ENCODE assay signal across 8 mouse cellular contexts in genomic region chr7:30589435-30590301, GRCm38 (mm10). TPM values are rescaled to one million over a fixed set of nuclear protein-coding genes. Genes with fewer than 3 reads are reported as not detected.
DNase-seq lines count a peak whose midpoint lies in the region; ATAC-seq and TF ChIP-seq lines count a peak whose summit lies in the region.

No protein-coding gene starts in this region.

- WGBS in embryonic facial prominence, embryonic 13.5 days = 26% methylated on average over 40 of the region's 40 CpGs
- WGBS in limb, embryonic 12.5 days = 28% methylated on average over 40 of the region's 40 CpGs
- WGBS in midbrain, embryonic 14.5 days = 30% methylated on average over 40 of the region's 40 CpGs
- WGBS in spleen, adult 2 months = 32% methylated on average over 40 of the region's 40 CpGs

- no peak for TF ChIP-seq POLR2A in spleen, adult 2 months (IDR thresholded peaks at IDR 0.05; ENCODE audit: low read depth, low read length)

- H3K4me2 ChIP-seq in embryonic facial prominence, embryonic 13.5 days = peak overlapping the region; percentile 84
- H3K4me2 ChIP-seq in limb, embryonic 12.5 days = peak overlapping the region; percentile 94
- peak overlapping the region; percentile 72 for H3K4me2 ChIP-seq in midbrain, embryonic 14.5 days (ENCODE audit: low read length)

- peak; percentile 59; the same call in 1 of the 2 replicates for ATAC-seq in embryonic facial prominence, embryonic 13.5 days (ENCODE audit: insufficient number of reproducible peaks, insufficient read depth, low FRiP score, low TSS enrichment, low read depth)
- ATAC-seq in limb, embryonic 12.5 days (ENCODE audit: insufficient number of reproducible peaks, insufficient read depth, low FRiP score, low TSS enrichment, low read depth) = peak; percentile 64
- peak; percentile 65 for ATAC-seq in midbrain, embryonic 14.5 days (ENCODE audit: low FRiP score, low TSS enrichment)

- H3K4me1 ChIP-seq in embryonic facial prominence, embryonic 13.5 days = peaks cover 19% of the 10 kb centered on the region
- H3K4me1 ChIP-seq in limb, embryonic 12.5 days (replicated peaks) = peaks cover 20% of the 10 kb centered on the region
- H3K4me1 ChIP-seq in midbrain, embryonic 14.5 days (ENCODE audit: control insufficient read depth, insufficient read depth, low read length) = peaks cover 10% of the 10 kb centered on the region
- H3K4me1 ChIP-seq in spleen, adult 2 months (ENCODE audit: control insufficient read depth, insufficient read depth, insufficient read length) = peaks cover 17% of the 10 kb centered on the region

- H3K9me3 ChIP-seq in embryonic facial prominence, embryonic 13.5 days = no peaks in the 10 kb centered on the region
- H3K9me3 ChIP-seq in limb, embryonic 12.5 days = no peaks in the 10 kb centered on the region
- H3K9me3 ChIP-seq in midbrain, embryonic 14.5 days (ENCODE audit: control insufficient read depth, low read length) = no peaks in the 10 kb centered on the region

- H3K27ac ChIP-seq in embryonic facial prominence, embryonic 13.5 days = peak overlapping the region; percentile 92
- H3K27ac ChIP-seq in limb, embryonic 12.5 days = peak overlapping the region; percentile 92
- peak overlapping the region; percentile 94 for H3K27ac ChIP-seq in midbrain, embryonic 14.5 days (replicated peaks; ENCODE audit: low read depth, low read length)
- H3K27ac ChIP-seq in spleen, adult 2 months (ENCODE audit: insufficient read depth, low read length) = peak overlapping the region; percentile 77

- peak overlapping the region; percentile 99 for H3K9ac ChIP-seq in embryonic facial prominence, embryonic 13.5 days
- peak overlapping the region; percentile 51 for H3K9ac ChIP-seq in limb, embryonic 12.5 days (replicated peaks)
- H3K9ac ChIP-seq in midbrain, embryonic 14.5 days (replicated peaks; ENCODE audit: low read length) = peak overlapping the region; percentile 97

- no peaks in the 10 kb centered on the region for H3K27me3 ChIP-seq in embryonic facial prominence, embryonic 13.5 days
- H3K27me3 ChIP-seq in limb, embryonic 12.5 days = no peaks in the 10 kb centered on the region
- no peaks in the 10 kb centered on the region for H3K27me3 ChIP-seq in midbrain, embryonic 14.5 days (ENCODE audit: control insufficient read depth, insufficient read depth, low read length)
- H3K27me3 ChIP-seq in spleen, adult 2 months (ENCODE audit: control insufficient read depth, insufficient read depth, low read length) = no peaks in the 10 kb centered on the region

- DNase-seq in 3T3-L1 (ENCODE audit: low read depth, low spot score) = peak; percentile 81
- peak; percentile 64 to 76 for DNase-seq in adrenal gland, postnatal 4 days (ENCODE audit: low spot score in 2 of 2)
- DNase-seq in heart, adult 11 months = peak; percentile 98
- DNase-seq in kidney, adult 11 months = peak; percentile 85
- DNase-seq in midbrain, embryonic 14.5 days = peak; percentile 94
- DNase-seq in spleen, adult 2 months (ENCODE audit: low read depth in 1 of 2, low spot score in 2 of 2) = peak in 1 of 2 experiments; percentile 74

- TF ChIP-seq CTCF in spleen, adult 2 months (IDR thresholded peaks at IDR 0.05; ENCODE audit: extremely low read depth, insufficient read depth, insufficient read length, insufficient replicate concordance) = peak; percentile 80; the same call in 1 of the 2 replicates

- H3K36me3 ChIP-seq in embryonic facial prominence, embryonic 13.5 days = peaks cover 22% of the 10 kb centered on the region
- peaks cover 22% of the 10 kb centered on the region for H3K36me3 ChIP-seq in limb, embryonic 12.5 days
- peaks cover 21% of the 10 kb centered on the region for H3K36me3 ChIP-seq in midbrain, embryonic 14.5 days (ENCODE audit: control insufficient read depth, insufficient read depth, low read length)
- peaks cover 12% of the 10 kb centered on the region for H3K36me3 ChIP-seq in spleen, adult 2 months (ENCODE audit: control insufficient read depth, insufficient read depth, low read length)

- peak overlapping the region; percentile 99 for H3K4me3 ChIP-seq in embryonic facial prominence, embryonic 13.5 days
- H3K4me3 ChIP-seq in limb, embryonic 12.5 days (replicated peaks) = peak overlapping the region; percentile 99
- peak overlapping the region; percentile 95 for H3K4me3 ChIP-seq in midbrain, embryonic 14.5 days (replicated peaks; ENCODE audit: low read depth, low read length)
- peak overlapping the region; percentile 72 for H3K4me3 ChIP-seq in spleen, adult 2 months (ENCODE audit: extremely low read depth, insufficient read depth, insufficient read length)

RNA-seq across cellular contexts. Expression of gene Kmt2b, which starts 1.1 kb away (rescaled TPM):
- total RNA-seq in adrenal gland, postnatal 4 days (2021) = 10 to 100 TPM; 71.4 to 84.4 TPM
- 9.3 and 13.8 TPM in 2 replicates for polyA plus RNA-seq in embryonic facial prominence, embryonic 13.5 days (2015; fragmentation: Nextera tagmentation; extraction: Ambion mirVana)
- polyA plus RNA-seq in limb, embryonic 12.5 days (2016; fragmentation: Nextera tagmentation; extraction: Ambion mirVana) = 11.0 and 12.1 TPM in 2 replicates
- polyA plus RNA-seq in midbrain, embryonic 14.5 days (2014; fragmentation: Nextera tagmentation; extraction: Ambion mirVana) = 13.1 and 15.4 TPM in 2 replicates
- 59.7 and 71.7 TPM in 2 replicates for polyA plus RNA-seq in spleen, adult 2 months (2012; rRNA removed)

RNA-seq across cellular contexts. Expression of gene Zbtb32, which starts 9.0 kb away (rescaled TPM):
- total RNA-seq in adrenal gland, postnatal 4 days (2021) = under 1 TPM in 1 of 2 experiments, not detected in 1; 0.65 TPM
- polyA plus RNA-seq in embryonic facial prominence, embryonic 13.5 days (2015; fragmentation: Nextera tagmentation; extraction: Ambion mirVana) = 0.27 and 0.29 TPM in 2 replicates
- 0.25 and 0.38 TPM in 2 replicates for polyA plus RNA-seq in limb, embryonic 12.5 days (2016; fragmentation: Nextera tagmentation; extraction: Ambion mirVana)
- 0.34 and 0.47 TPM in 2 replicates for polyA plus RNA-seq in midbrain, embryonic 14.5 days (2014; fragmentation: Nextera tagmentation; extraction: Ambion mirVana)
- polyA plus RNA-seq in spleen, adult 2 months (2012; rRNA removed) = 10.2 and 10.3 TPM in 2 replicates

RNA-seq across cellular contexts. Expression of gene Upk1a, which starts 23.0 kb away (rescaled TPM):
- 1 to 10 TPM in 1 of 2 experiments, under 1 TPM in 1; 0.93 to 1.2 TPM for total RNA-seq in adrenal gland, postnatal 4 days (2021)
- 0.28 and 0.55 TPM in 2 replicates for polyA plus RNA-seq in embryonic facial prominence, embryonic 13.5 days (2015; fragmentation: Nextera tagmentation; extraction: Ambion mirVana)
- polyA plus RNA-seq in limb, embryonic 12.5 days (2016; fragmentation: Nextera tagmentation; extraction: Ambion mirVana) = 1.4 and 2.0 TPM in 2 replicates
- polyA plus RNA-seq in midbrain, embryonic 14.5 days (2014; fragmentation: Nextera tagmentation; extraction: Ambion mirVana) = 0.15 and 0.20 TPM in 2 replicates
- 0.88 and 1.2 TPM in 2 replicates for polyA plus RNA-seq in spleen, adult 2 months (2012; rRNA removed)

RNA-seq across cellular contexts. Expression of gene Igflr1, which starts 24.4 kb away (rescaled TPM):
- total RNA-seq in adrenal gland, postnatal 4 days (2021) = 1 to 10 TPM; 4.5 to 5.2 TPM
- polyA plus RNA-seq in embryonic facial prominence, embryonic 13.5 days (2015; fragmentation: Nextera tagmentation; extraction: Ambion mirVana) = 4.3 and 4.8 TPM in 2 replicates
- 3.2 and 4.1 TPM in 2 replicates for polyA plus RNA-seq in limb, embryonic 12.5 days (2016; fragmentation: Nextera tagmentation; extraction: Ambion mirVana)
- polyA plus RNA-seq in midbrain, embryonic 14.5 days (2014; fragmentation: Nextera tagmentation; extraction: Ambion mirVana) = 2.8 and 5.8 TPM in 2 replicates
- polyA plus RNA-seq in spleen, adult 2 months (2012; rRNA removed) = 17.0 and 19.0 TPM in 2 replicates

RNA-seq across cellular contexts. Expression of gene Psenen, which starts 26.2 kb away (rescaled TPM):
- 100 to 1,000 TPM; 125 to 131 TPM for total RNA-seq in adrenal gland, postnatal 4 days (2021)
- 131 and 138 TPM in 2 replicates for polyA plus RNA-seq in embryonic facial prominence, embryonic 13.5 days (2015; fragmentation: Nextera tagmentation; extraction: Ambion mirVana)
- 136 TPM in 2 replicates for polyA plus RNA-seq in limb, embryonic 12.5 days (2016; fragmentation: Nextera tagmentation; extraction: Ambion mirVana)
- polyA plus RNA-seq in midbrain, embryonic 14.5 days (2014; fragmentation: Nextera tagmentation; extraction: Ambion mirVana) = 99.1 and 135 TPM in 2 replicates
- polyA plus RNA-seq in spleen, adult 2 months (2012; rRNA removed) = 85.2 and 86.9 TPM in 2 replicates
